8 mouse cellular contexts compared by ENCODE assay signal in the genomic region with DNA sequence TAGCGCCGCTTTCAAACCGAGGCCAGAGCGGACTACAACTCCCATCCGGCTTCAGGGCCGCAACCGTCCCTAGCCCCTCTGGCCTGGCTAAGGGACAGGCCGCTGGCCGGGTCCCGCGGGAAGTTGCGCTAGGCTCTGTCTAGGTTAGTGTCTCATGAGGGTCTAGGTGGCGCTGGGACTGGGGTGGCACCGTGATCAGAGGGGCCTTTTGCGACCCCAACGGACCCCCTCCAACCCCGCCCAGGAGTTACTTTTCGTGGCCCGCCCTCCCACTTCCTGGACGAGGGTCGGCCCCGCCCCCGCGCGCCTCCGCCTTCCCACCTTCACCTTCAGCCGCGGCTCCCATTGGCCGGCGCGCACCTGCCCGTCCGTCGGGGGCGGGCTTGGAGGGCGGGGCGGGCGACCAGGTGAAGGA. TPM values are rescaled to one million over a fixed set of nuclear protein-coding genes. Genes with fewer than 3 reads are reported as not detected.
A peak's percentile ranks its signal among the peaks of the same experiment; 100 is the strongest.
DNase-seq lines count a peak whose midpoint lies in the region; ATAC-seq and TF ChIP-seq lines count a peak whose summit lies in the region.

Gene Cdc42bpg (plus strand): TSS at position 320 of the 415 bp plus-strand sequence.

- no peaks in the 10 kb centered on the region for H3K9me3 ChIP-seq in lung, embryonic 15.5 days

- WGBS in heart, adult 2 months: 7% methylated on average over 26 of the region's 38 CpGs
- 0% methylated on average over 36 of the region's 38 CpGs for WGBS in lung, embryonic 15.5 days

- no peak for TF ChIP-seq POLR2A in heart, adult 2 months (IDR thresholded peaks at IDR 0.05; ENCODE audit: insufficient read depth, low read depth, low read length)

- H3K4me2 ChIP-seq in lung, embryonic 15.5 days: peak within 1 kb of the TSS; percentile 74

- peak within 1 kb of the TSS; percentile 92 for H3K27ac ChIP-seq in heart, adult 2 months
- H3K27ac ChIP-seq in lung, embryonic 15.5 days: peak within 1 kb of the TSS; percentile 91

- no peak for TF ChIP-seq EP300 in heart, adult 2 months (IDR thresholded peaks at IDR 0.05; ENCODE audit: insufficient read depth, low read depth, low read length)

- peak within 1 kb of the TSS; percentile 81 for H3K9ac ChIP-seq in heart, adult 2 months (ENCODE audit: low read depth, low read length)
- H3K9ac ChIP-seq in lung, embryonic 15.5 days: peak within 1 kb of the TSS; percentile 73

- ATAC-seq in lung, embryonic 15.5 days (ENCODE audit: borderline replicate concordance, extremely low read depth, low FRiP score, low TSS enrichment): peak; percentile 79
- peak; percentile 31; the same call in 1 of the 2 replicates for ATAC-seq in neutrophil, adult 5-6 weeks (ENCODE audit: extremely low read depth, insufficient number of reproducible peaks, low FRiP score, poor library complexity, severe bottlenecking)

- no peak for TF ChIP-seq CTCF in heart, adult 2 months (IDR thresholded peaks at IDR 0.05)

- no peaks in the 10 kb centered on the region for H3K27me3 ChIP-seq in heart, adult 2 months (ENCODE audit: control insufficient read depth, insufficient read depth, low read length)
- H3K27me3 ChIP-seq in lung, embryonic 15.5 days: no peaks in the 10 kb centered on the region

- peak within 1 kb of the TSS; percentile 77 for H3K4me3 ChIP-seq in heart, adult 2 months
- H3K4me3 ChIP-seq in lung, embryonic 15.5 days: peak within 1 kb of the TSS; percentile 71

- intact Hi-C loops in heart, adult 2 months (cut with DNase I): no loop called here

- H3K36me3 ChIP-seq in heart, adult 2 months (ENCODE audit: control insufficient read depth, insufficient read depth, low read length): peaks cover 9% of the 10 kb centered on the region
- H3K36me3 ChIP-seq in lung, embryonic 15.5 days: peaks cover 8% of the 10 kb centered on the region

- peaks cover 20% of the 10 kb centered on the region for H3K4me1 ChIP-seq in heart, adult 2 months (ENCODE audit: control insufficient read depth, insufficient read depth, low read length)
- H3K4me1 ChIP-seq in lung, embryonic 15.5 days: peaks cover 45% of the 10 kb centered on the region

- peak; percentile 93 for DNase-seq in A20 (ENCODE audit: low read depth, low spot score)
- DNase-seq in adrenal gland, adult 8-10 months: peak; percentile 83
- peak; percentile 86 for DNase-seq in embryo, embryonic 9.5 days (ENCODE audit: extremely low spot score)
- peak; percentile 92 for DNase-seq in heart, adult 2 months
- DNase-seq in kidney, adult 18-20 months: peak; percentile 97
- peak; percentile 86 for DNase-seq in thymus, postnatal 0 days (ENCODE audit: low spot score)

- no peaks in the 10 kb centered on the region for H3K79me2 ChIP-seq in heart, adult 2 months (replicated peaks; ENCODE audit: control insufficient read depth, insufficient read depth, low read length)

RNA-seq across cellular contexts. Expression of gene Cdc42bpg, which starts in this region (rescaled TPM):
- 10 to 100 TPM; 24.4 to 45.7 (median 38.4) TPM for total RNA-seq in adrenal gland, adult 8-10 months (2022)
- total RNA-seq in heart, adult 2 months (2021): 10 to 100 TPM; 11.7 to 13.9 TPM
- polyA plus RNA-seq in heart, adult 2 months (2012; rRNA removed): 7.0 and 7.7 TPM in 2 replicates
- polyA plus RNA-seq in lung, embryonic 15.5 days (2015; fragmentation: Nextera tagmentation; extraction: Ambion mirVana): 0.77 and 0.92 TPM in 2 replicates
- 4.4 and 10.9 TPM in 2 replicates for total RNA-seq in neutrophil, adult 5-6 weeks (2017)
- polyA plus RNA-seq in thymus, postnatal 0 days (2015; fragmentation: Nextera tagmentation; extraction: Ambion mirVana): 0.37 and 0.52 TPM in 2 replicates

Comparison
In these comparisons a context has a peak if more than half of its experiments do, and no peak if none do; other contexts are left out.
1. Peak in every context shown above with its lines: DNase-seq, ATAC-seq, H3K4me3 ChIP-seq and H3K27ac ChIP-seq.
2. Peak in ATAC-seq, H3K4me3 ChIP-seq, H3K27ac ChIP-seq, H3K9ac ChIP-seq and H3K4me2 ChIP-seq in lung, embryonic 15.5 days; RNA of the gene not detected or under 1 TPM.
3. Peak in DNase-seq in thymus, postnatal 0 days; RNA of the gene not detected or under 1 TPM.